Mouse (Mus musculus) layer of hippocampus, postnatal 36 days (tissue): ENCODE results near the gene Ahcyl2. TPM values are rescaled to one million over a fixed set of nuclear protein-coding genes. Genes with fewer than 3 reads are reported as not detected.

Experiments used
- DNase-seq, 2 experiments: peaks; one replicate each; pipeline ENCODE4 v3.0.0; 2022
- total RNA-seq, 2 experiments: library from RNA; stranded (reverse); gene quantifications; 2 replicates each; pipeline ENCODE4 v1.2.3; 2021

Gene Ahcyl2
- total RNA-seq, 2 experiments from 2014 or later: 232 to 261 TPM

GRCm38 (mm10) chr6:29916530-29917382 lies 148.9 kb downstream of the Ahcyl2 start, which contains the start of gene Strip2:
Gene Strip2, plus strand, starts transcription at chr6:29917012.
- DNase-seq: peak; percentile 84 to 89

GRCm38 (mm10) chr6:29917383-29917720 lies 149.5 kb downstream of the Ahcyl2 start:
- DNase-seq: no peak

GRCm38 (mm10) chr6:29917947-29918346 lies 150.1 kb downstream of the Ahcyl2 start:
- DNase-seq: no peak

- no peak for DNase-seq
These were observed 155.7 kb downstream of the Ahcyl2 start for GRCm38 (mm10) chr6:29923501-29923900.

- DNase-seq: no peak
These were observed 157.9 kb downstream of the Ahcyl2 start for GRCm38 (mm10) chr6:29925594-29926219.

GRCm38 (mm10) chr6:29930087-29930486 lies 162.3 kb downstream of the Ahcyl2 start:
- DNase-seq: no peak

- DNase-seq: no peak
These were observed 162.9 kb downstream of the Ahcyl2 start for GRCm38 (mm10) chr6:29930665-29931064.

GRCm38 (mm10) chr6:29931181-29931580 lies 163.4 kb downstream of the Ahcyl2 start:
- DNase-seq: no peak

GRCm38 (mm10) chr6:29935741-29936140 lies 167.9 kb downstream of the Ahcyl2 start:
- no peak for DNase-seq

GRCm38 (mm10) chr6:29940428-29940827 lies 172.6 kb downstream of the Ahcyl2 start:
- no peak for DNase-seq

- no peak for DNase-seq
These were observed 173.2 kb downstream of the Ahcyl2 start for GRCm38 (mm10) chr6:29941036-29941435.

- no peak for DNase-seq
These were observed 176.7 kb downstream of the Ahcyl2 start for GRCm38 (mm10) chr6:29944465-29944864.

GRCm38 (mm10) chr6:29946568-29946967 lies 178.8 kb downstream of the Ahcyl2 start:
- no peak for DNase-seq

GRCm38 (mm10) chr6:29947823-29948222 lies 180.0 kb downstream of the Ahcyl2 start:
- DNase-seq: no peak

- DNase-seq: no peak
These were observed 188.9 kb downstream of the Ahcyl2 start for GRCm38 (mm10) chr6:29956749-29957148.

- DNase-seq: no peak
These were observed 190.9 kb downstream of the Ahcyl2 start for GRCm38 (mm10) chr6:29958669-29959068.

GRCm38 (mm10) chr6:29961081-29961480 lies 193.3 kb downstream of the Ahcyl2 start:
- DNase-seq: peak; percentile 20 to 24

Other genes with a start within 250 kb of the Ahcyl2 start
- gene Irf5, start 241.4 kb upstream of the Ahcyl2 start, total RNA-seq: 1 to 10 TPM; 4.5 to 4.8 TPM
- 10 to 100 TPM; 72.3 to 73.1 TPM for gene Tnpo3, start 158.1 kb upstream of the Ahcyl2 start, total RNA-seq
- 10 to 100 TPM; 34.4 to 36.3 TPM for gene Tspan33, start 73.8 kb upstream of the Ahcyl2 start, total RNA-seq
- gene Smo, start 32.5 kb upstream of the Ahcyl2 start, total RNA-seq: 10 to 100 TPM; 16.6 to 17.4 TPM
- 10 to 100 TPM; 20.2 to 25.3 TPM for gene Strip2, start 149.0 kb downstream of the Ahcyl2 start, total RNA-seq